Mouse (Mus musculus) intestine, embryonic 15.5 days (tissue): Measurements from ENCODE around the gene Tchh. TPM values are rescaled to one million over a fixed set of nuclear protein-coding genes. Genes with fewer than 3 reads are reported as not detected.
"Not testable (repeated sequence)": the region's sequence is repeated elsewhere in the genome, so short reads cannot be mapped to it uniquely, and the experiment has no call there.

Experiments
- ATAC-seq: fragments of 200-750 bp; cut with Nextera tagmentation; 2 replicates; pipeline ENCODE4 v1.8.0; 2017; ENCODE audit warnings: moderate TSS enrichment, moderate library complexity
- H3K27ac ChIP-seq: fragments of 300-500 bp; sonication (generic); 2 replicates; pipeline ENCODE4 v1.5.1; 2015; ENCODE audit warnings: mild to moderate bottlenecking, inconsistent platforms
- H3K27me3 ChIP-seq: fragments of 300-500 bp; sonication (generic); replicated peaks from 2 replicates; pipeline ENCODE4 v1.6.1; 2015; ENCODE audit warnings: inconsistent platforms
- H3K36me3 ChIP-seq: fragments of 300-500 bp; sonication (generic); 2 replicates; pipeline ENCODE4 v1.6.1; 2015; ENCODE audit warnings: inconsistent platforms
- H3K4me1 ChIP-seq: fragments of 300-500 bp; sonication (generic); replicated peaks from 2 replicates; pipeline ENCODE4 v1.6.1; 2015; ENCODE audit warnings: inconsistent platforms
- H3K4me2 ChIP-seq: fragments of 300-500 bp; sonication (generic); replicated peaks from 2 replicates; pipeline ENCODE4 v1.6.1; 2015; ENCODE audit warnings: mild to moderate bottlenecking, inconsistent platforms
- H3K4me3 ChIP-seq: fragments of 300-500 bp; sonication (generic); replicated peaks from 2 replicates; pipeline ENCODE4 v1.5.1; 2015; ENCODE audit warnings: inconsistent platforms
- H3K9ac ChIP-seq: fragments of 300-500 bp; sonication (generic); 2 replicates; pipeline ENCODE4 v1.6.1; 2015; ENCODE audit warnings: inconsistent platforms
- H3K9me3 ChIP-seq: fragments of 300-500 bp; sonication (generic); 2 replicates; pipeline ENCODE4 v1.6.1; 2016; ENCODE audit warnings: inconsistent platforms
- WGBS: fragments of 180-500 bp; shearing (Covaris S2); methylation state at CpG from one replicate; pipeline ENCODE4 v1.1.7; 2015; 5-methylcytosine and 5-hydroxymethylcytosine counted together
- polyA plus RNA-seq: library from polyadenylated mRNA; unstranded; fragments of >200 nt; fragmentation: Nextera tagmentation; extraction: Ambion mirVana; gene quantifications from 2 replicates; pipeline ENCODE4 v1.2.1, GENCODE M21; 2015

Tchh gene
- polyA plus RNA-seq, result 1.3 and 1.4 TPM in 2 replicates

DNA sequence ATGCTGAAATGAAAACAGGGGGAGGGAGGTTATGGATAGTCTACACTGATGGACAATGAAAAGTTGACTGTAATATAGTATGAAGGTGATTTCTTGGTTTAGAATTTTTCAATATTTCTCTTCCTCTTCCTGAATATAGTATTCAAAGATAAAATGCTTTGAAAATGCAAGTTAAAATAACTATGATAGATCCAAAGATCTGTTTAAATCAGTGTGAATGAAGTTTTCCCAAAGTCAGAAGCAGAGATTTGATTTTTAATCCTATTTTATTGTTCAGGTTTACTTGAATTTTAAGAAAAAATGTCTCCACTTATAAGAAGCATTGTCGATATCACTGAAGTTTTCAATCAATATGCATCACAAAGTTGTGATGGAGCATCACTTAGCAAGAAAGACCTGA, at the start of gene Tchh:
Tchh (plus strand) TSS at position 301 of the 400 bp plus-strand sequence.
- Histone ChIP-seq H3K27me3 (0 out of 2 replicates have a peak, but pooled peaks cover 2% of the 10 kb centered on the region), H3K9ac (no peak within 1 kb of the TSS), H3K4me2 (peak within 1 kb of the TSS; percentile 98), H3K4me1 (peaks cover 19% of the 10 kb centered on the region), H3K4me3 (no peak within 1 kb of the TSS), H3K9me3 (no peaks in the 10 kb centered on the region), H3K36me3 (no peaks in the 10 kb centered on the region), H3K27ac (no peak within 1 kb of the TSS)
- 86% methylated on average over 1 of the region's 1 CpGs for WGBS
- no peak for ATAC-seq

DNA sequence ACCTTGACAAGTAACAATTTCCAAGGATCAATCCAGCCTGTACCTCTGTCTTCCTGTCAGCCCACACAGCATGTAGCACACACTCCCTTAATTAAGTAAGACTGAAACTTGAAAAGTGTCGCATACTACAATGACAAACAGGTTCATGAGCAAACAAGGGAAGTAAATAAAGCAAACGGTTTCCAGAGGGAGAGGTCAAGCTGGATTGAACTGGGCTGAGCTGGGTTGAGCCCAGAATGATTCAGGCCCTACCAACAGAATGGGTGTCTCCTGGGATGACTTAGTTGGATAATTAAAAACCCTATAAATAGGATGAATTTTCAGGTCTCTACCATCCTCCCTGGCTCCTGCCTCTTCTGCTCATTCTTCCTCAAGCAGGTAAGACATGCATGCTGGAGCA, 48.8 kb upstream of the Tchh start, which contains the start of gene Rptn:
Rptn (plus strand) TSS at position 334 of the 400 bp plus-strand sequence.
- Histone ChIP-seq H3K4me3 (no peak within 1 kb of the TSS), H3K27ac (no peak within 1 kb of the TSS), H3K9ac (no peak within 1 kb of the TSS), H3K4me2 (no peak within 1 kb of the TSS), H3K4me1 (no peaks in the 10 kb centered on the region), H3K36me3 (no peaks in the 10 kb centered on the region), H3K9me3 (no peaks in the 10 kb centered on the region), H3K27me3 (no peaks in the 10 kb centered on the region)
- no peak for ATAC-seq
- WGBS, result 48% methylated on average over 2 of the region's 2 CpGs

DNA sequence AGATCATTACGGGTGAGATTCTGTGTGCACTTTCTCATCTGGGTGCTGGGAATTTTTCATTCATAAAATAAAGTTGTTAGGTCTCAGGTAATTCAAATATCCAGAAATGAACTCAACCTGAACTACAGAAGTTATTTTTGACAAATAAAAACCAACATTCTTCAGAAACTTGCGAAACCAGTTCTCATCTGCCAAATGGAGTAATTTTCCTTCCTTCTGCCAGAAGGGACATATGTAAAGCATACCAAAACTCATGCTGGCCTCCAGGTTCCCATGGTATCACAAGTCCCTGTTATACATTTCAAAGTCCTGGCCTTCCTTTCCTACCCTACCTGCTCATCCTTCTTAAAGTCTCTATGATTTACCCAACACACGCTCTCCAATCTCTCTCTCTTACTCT, 38.2 kb upstream of the Tchh start:
- no peak for ATAC-seq

DNA sequence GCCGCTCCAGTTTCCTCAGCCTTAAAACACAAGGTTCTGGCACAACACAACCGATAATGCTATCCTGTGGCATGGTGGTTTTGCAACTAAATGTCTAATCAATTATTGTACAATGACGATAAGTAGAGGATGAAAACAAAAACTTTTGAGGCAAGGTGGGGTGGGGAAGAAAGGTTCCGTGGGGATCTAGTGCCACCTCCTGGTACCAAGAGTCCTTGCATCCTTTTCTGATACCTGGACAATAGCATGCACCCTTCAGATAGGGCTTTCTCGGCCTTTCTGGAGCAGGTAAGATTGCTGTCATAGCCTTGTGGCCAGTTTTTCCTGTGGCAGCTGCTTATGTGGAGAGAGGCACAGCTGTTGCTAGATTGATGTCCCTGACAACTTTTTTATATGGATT, 35.1 kb upstream of the Tchh start:
- H3K9ac ChIP-seq, result no peak overlapping the region
- ATAC-seq, result peak; percentile 85
- 30% methylated on average over 5 of the region's 5 CpGs for WGBS

More for the DNA sequence above, 38.2 kb upstream of the Tchh start:
- Histone ChIP-seq H3K36me3 (no peaks in the 10 kb centered on the region), H3K4me3 (no peak overlapping the region), H3K4me2 (no peak overlapping the region), H3K27ac (no peak overlapping the region), H3K27me3 (no peaks in the 10 kb centered on the region), H3K9me3 (no peaks in the 10 kb centered on the region), H3K9ac (no peak overlapping the region), H3K4me1 (no peaks in the 10 kb centered on the region)
- 91% methylated on average over 3 of the region's 3 CpGs for WGBS

DNA sequence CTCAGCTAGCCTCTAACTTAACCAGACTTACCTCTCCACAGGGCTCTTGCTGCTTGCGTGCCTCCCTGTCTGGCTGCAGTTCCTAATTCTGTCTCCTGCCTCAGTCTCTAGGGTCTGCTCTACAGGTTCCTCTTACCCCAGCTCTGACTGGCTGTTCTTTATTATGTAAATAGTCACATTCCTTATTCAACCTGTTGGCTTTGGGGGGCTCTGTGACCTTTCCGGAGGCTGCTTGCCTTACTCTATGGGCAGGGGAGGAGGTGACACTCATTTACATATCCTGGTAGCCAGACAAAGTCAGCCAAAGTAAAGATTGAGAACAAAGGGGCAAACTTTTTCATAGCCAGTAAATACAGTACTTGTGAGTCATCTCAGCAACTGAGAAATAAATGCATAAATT, 30.2 kb upstream of the Tchh start:
- Histone ChIP-seq H3K27ac (no peak overlapping the region), H3K9me3 (no peaks in the 10 kb centered on the region), H3K27me3 (no peaks in the 10 kb centered on the region), H3K36me3 (no peaks in the 10 kb centered on the region), H3K4me3 (no peak overlapping the region), H3K4me1 (no peaks in the 10 kb centered on the region), H3K9ac (no peak overlapping the region), H3K4me2 (no peak overlapping the region)
- no peak for ATAC-seq
- 20% methylated on average over 2 of the region's 2 CpGs for WGBS

More for the DNA sequence above, 35.1 kb upstream of the Tchh start:
- H3K9me3 ChIP-seq, result no peaks in the 10 kb centered on the region
- H3K4me1 ChIP-seq, result no peaks in the 10 kb centered on the region
- no peak overlapping the region for H3K4me2 ChIP-seq
- H3K27me3 ChIP-seq, result no peaks in the 10 kb centered on the region
- H3K27ac ChIP-seq, result no peak overlapping the region
- H3K36me3 ChIP-seq, result no peaks in the 10 kb centered on the region
- no peak overlapping the region for H3K4me3 ChIP-seq

DNA sequence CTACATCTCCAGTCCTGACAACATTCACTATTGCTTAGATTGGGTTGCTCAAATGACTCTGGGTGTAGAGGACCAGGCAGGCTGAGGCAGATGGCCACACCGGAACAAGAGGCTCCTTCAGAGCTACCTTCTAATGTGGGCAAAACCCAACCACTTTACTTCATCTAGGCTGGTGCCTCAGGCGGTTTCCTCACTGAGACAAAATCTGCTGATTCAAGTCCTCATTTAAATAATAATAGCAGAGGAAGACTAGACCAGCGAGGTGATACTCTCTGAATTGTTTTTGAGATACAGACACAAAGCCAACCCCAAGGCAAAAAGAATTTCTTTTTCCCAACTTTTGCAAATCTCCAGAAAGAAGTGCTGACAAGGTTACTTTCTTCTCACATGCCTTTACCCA, 10.5 kb upstream of the Tchh start:
- Histone ChIP-seq H3K4me2 (no peak overlapping the region), H3K9ac (no peak overlapping the region), H3K4me3 (no peak overlapping the region), H3K27ac (no peak overlapping the region), H3K27me3 (no peaks in the 10 kb centered on the region), H3K4me1 (no peaks in the 10 kb centered on the region), H3K36me3 (no peaks in the 10 kb centered on the region), H3K9me3 (no peaks in the 10 kb centered on the region)
- ATAC-seq, result no peak
- WGBS, result 65% methylated on average over 3 of the region's 3 CpGs

DNA sequence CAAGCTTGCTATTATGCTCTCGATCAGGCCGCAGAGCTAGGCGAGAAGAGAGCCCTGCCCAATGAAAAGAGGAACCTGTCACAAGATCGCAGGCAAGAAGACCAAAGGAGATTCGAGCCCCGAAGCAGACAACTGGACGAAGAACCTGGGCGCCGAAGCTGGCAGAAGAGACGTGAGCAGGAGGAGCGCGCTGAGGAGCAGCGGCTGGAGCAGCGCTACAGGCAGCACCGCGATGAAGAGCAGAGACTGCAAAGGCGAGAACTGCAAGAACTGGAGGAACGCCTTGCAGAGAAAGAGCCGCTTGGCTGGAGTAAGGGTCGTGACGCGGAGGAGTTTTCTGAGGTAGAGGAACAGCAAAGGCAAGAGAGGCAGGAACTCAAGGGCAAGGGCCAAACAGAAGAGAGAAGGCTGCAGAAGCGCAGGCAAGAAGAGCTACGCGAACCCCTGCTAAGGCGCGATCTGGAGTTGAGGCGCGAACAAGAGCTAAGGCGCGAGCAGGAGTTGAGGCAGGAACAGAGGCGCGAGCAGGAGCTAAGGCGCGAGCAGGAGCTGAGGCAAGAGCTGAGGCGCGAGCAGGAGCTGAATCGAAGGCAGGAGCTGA, 1.5 kb downstream of the Tchh start:
- 0 out of 2 replicates have a peak, but pooled peaks cover 2% of the 10 kb centered on the region for H3K27me3 ChIP-seq
- H3K36me3 ChIP-seq, result no peaks in the 10 kb centered on the region
- H3K27ac ChIP-seq, result no peak overlapping the region
- under 1% methylated on average over 38 of the region's 38 CpGs for WGBS
- peak overlapping the region; percentile 58 for H3K4me3 ChIP-seq
- H3K4me2 ChIP-seq, result peak overlapping the region; percentile 98
- no peaks in the 10 kb centered on the region for H3K9me3 ChIP-seq
- no peak for ATAC-seq
- peak overlapping the region; percentile 52 for H3K9ac ChIP-seq
- H3K4me1 ChIP-seq, result peaks cover 19% of the 10 kb centered on the region

DNA sequence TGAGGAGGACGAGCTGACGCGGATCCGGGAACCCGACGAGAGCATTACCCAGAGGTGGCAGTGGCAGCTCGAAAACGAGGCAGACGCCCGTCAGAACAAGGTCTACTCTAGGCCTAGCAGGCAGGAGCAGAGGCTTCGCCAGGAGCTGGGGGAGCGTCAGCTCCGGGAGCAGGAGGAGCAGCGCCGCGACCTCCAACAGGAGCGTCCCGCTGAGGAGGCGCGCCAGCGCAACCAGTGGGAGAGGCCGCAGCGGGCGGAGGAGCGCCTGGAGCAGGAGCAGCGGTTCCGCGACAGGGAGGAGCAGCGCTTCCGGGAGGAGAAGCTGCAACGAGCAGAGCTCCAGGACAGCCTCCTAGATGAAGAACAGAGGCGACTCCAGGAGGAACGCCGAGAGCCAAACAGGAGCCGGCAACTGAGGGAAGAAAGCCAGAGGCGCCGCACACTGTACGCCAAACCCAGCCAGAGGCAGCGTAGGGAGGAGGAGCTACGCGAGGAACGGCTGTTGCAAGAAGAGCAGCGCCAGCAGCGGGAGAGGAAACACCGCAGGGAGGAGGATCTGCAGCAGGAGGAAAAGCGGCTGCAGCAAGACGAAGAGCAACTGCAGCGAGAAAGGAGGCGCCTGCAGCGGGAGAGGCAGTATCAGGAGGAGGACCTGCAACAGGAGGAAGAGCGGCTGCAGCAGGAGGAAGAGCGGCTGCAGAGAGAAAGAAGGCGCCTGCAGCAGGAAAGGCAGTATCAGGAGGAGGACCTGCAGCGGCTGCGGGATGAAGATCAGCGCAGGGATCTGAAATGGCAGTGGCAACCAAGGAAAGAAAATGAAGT, 2.4 kb downstream of the Tchh start:
- WGBS, result under 1% methylated on average over 56 of the region's 56 CpGs
- H3K36me3 ChIP-seq, result no peaks in the 10 kb centered on the region
- H3K4me2 ChIP-seq, result peak overlapping the region; percentile 98
- 0 out of 2 replicates have a peak, but pooled peaks cover 2% of the 10 kb centered on the region for H3K27me3 ChIP-seq
- peak; percentile 88 for ATAC-seq
- H3K4me3 ChIP-seq, result peak overlapping the region; percentile 58
- H3K9me3 ChIP-seq, result no peaks in the 10 kb centered on the region
- H3K4me1 ChIP-seq, result peaks cover 19% of the 10 kb centered on the region
- H3K27ac ChIP-seq, result peak overlapping the region; percentile 68
- H3K9ac ChIP-seq, result peak overlapping the region; percentile 52

DNA sequence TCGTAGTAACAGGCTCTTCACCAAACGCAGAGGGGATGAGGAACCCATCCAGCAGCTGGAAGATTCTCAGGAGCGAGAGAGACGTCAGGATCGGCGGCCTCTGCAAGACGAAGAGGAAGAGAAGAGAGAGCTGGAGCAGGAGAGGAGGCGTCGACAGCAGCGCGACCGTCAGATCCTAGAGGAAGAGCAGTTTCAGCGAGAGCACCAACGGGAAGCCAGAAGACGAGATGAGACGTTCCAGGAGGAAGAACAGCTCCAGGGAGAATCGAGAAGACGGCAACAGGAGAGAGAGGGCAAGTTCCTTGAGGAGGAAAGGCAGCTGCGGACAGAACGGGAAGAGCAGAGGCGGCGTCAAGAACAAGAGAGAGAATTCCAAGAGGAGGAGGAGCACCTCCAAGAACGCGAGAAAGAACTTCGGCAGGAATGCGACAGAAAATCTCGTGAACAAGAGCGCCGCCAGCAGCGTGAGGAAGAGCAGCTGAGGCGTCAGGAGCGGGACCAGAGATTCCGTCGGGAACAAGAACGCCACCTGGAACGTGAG, 3.1 kb downstream of the Tchh start:
- H3K36me3 ChIP-seq, result no peaks in the 10 kb centered on the region
- WGBS, result under 1% methylated on average over 36 of the region's 36 CpGs
- ATAC-seq, result 0 out of 2 replicates have a peak, but pooled peaks have one; percentile 11
- H3K27me3 ChIP-seq, result 0 out of 2 replicates have a peak, but pooled peaks cover 2% of the 10 kb centered on the region
- H3K4me2 ChIP-seq, result peak overlapping the region; percentile 98
- H3K9ac ChIP-seq, result peak overlapping the region; percentile 52
- H3K4me3 ChIP-seq, result peak overlapping the region; percentile 58
- H3K9me3 ChIP-seq, result no peaks in the 10 kb centered on the region
- peaks cover 19% of the 10 kb centered on the region for H3K4me1 ChIP-seq
- peak overlapping the region; percentile 68 for H3K27ac ChIP-seq

DNA sequence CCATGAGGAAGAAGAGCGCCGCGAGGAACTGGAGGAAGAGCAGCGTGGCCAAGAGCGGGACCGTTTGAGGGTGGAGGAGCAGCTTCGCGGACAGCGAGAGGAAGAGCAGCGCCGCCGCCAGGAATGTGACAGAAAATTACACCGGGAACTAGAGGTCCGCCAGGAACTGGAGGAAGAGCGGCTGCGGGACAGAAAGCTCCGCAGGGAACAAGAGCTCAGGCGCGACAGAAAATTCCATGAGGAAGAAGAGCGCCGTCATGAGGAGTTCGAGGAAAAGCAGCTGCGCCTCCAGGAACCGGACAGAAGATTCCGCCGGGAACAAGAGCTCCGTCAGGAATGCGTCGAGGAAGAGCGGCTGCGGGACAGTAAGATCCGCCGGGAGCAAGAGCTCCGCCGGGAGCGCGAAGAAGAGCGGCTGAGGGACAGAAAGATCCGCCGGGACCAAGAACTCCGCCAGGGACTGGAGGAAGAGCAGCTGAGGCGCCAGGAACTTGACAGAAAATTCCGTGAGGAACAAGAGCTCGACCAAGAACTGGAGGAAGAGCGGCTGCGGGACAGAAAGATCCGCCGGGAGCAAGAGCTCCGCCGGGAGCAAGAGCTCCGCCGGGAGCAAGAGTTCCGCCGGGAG, 4.1 kb downstream of the Tchh start:
- peak overlapping the region; percentile 58 for H3K4me3 ChIP-seq
- peak overlapping the region; percentile 54 for H3K9ac ChIP-seq
- no peaks in the 10 kb centered on the region for H3K9me3 ChIP-seq
- H3K27me3 ChIP-seq, result no peaks in the 10 kb centered on the region
- ATAC-seq, result no peak
- H3K36me3 ChIP-seq, result no peaks in the 10 kb centered on the region
- H3K27ac ChIP-seq, result 0 out of 2 replicates have a peak overlapping the region, but pooled peaks have one; percentile 85
- WGBS, result under 1% methylated on average over 54 of the region's 54 CpGs
- H3K4me2 ChIP-seq, result peak overlapping the region; percentile 98
- peaks cover 19% of the 10 kb centered on the region for H3K4me1 ChIP-seq

DNA sequence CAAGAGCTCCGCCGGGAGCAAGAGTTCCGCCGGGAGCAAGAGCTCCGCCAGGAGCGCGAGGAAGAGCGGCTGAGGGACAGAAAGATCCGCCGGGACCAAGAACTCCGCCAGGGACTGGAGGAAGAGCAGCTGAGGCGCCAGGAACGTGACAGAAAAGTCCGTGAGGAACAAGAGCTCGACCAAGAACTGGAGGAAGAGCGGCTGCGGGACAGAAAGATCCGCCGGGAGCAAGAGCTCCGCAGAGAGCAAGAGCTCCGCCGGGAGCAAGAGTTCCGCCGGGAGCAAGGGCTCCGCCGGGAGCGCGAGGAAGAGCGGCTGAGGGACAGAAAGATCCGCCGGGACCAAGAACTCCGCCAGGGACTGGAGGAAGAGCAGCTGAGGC, 4.6 kb downstream of the Tchh start:
- not testable (repeated sequence) for H3K36me3 ChIP-seq, H3K9me3 ChIP-seq, H3K27me3 ChIP-seq
- 1% methylated on average over 32 of the region's 32 CpGs for WGBS
- H3K4me3 ChIP-seq, result peak overlapping the region; percentile 58
- peak overlapping the region; percentile 54 for H3K9ac ChIP-seq
- H3K27ac ChIP-seq, result peak overlapping the region; percentile 85
- peak; percentile 3; the same call in 1 of the 2 replicates for ATAC-seq
- peak overlapping the region; percentile 98 for H3K4me2 ChIP-seq
- H3K4me1 ChIP-seq, result peaks cover 19% of the 10 kb centered on the region
